Mouse (Mus musculus) liver, postnatal 0 days (tissue): ENCODE data around the gene Ctbp2.

Experiments used
- CTCF ChIP-seq: sonication (generic); IDR thresholded peaks from 2 replicates; pipeline ENCODE4 v1.5.1; 2016; ENCODE audit warnings: antibody characterized with exemption, low read depth
- EP300 ChIP-seq: IDR thresholded peaks from 2 replicates; pipeline ENCODE4 v1.6.1; 2016; ENCODE audit warnings: antibody characterized with exemption, low read depth, mild to moderate bottlenecking

GRCm38 (mm10) chr7:132991240-132991900, 132.8 kb downstream of the Ctbp2 start:
- no peak for TF ChIP-seq CTCF
- no peak for TF ChIP-seq EP300
